Mouse (Mus musculus): Measurements from ENCODE around the gene Ccdc85a.

- no peak for TF ChIP-seq CTCF (IDR thresholded peaks at IDR 0.05; ENCODE audit: extremely low read depth, insufficient read length, insufficient replicate concordance, low read depth, low read length)
- no peak for TF ChIP-seq POLR2A (IDR thresholded peaks at IDR 0.05; ENCODE audit: low read depth, low read length)
Measured at GRCm38 (mm10) chr11:28415841-28416240, 168.3 kb downstream of the Ccdc85a start.
